Mouse (Mus musculus): Measurements from ENCODE around the gene Rtkn2.
"Not testable (repeated sequence)": the region's sequence is repeated elsewhere in the genome, so short reads cannot be mapped to it uniquely, and the experiment has no call there.

The Rtkn2 gene

DNA sequence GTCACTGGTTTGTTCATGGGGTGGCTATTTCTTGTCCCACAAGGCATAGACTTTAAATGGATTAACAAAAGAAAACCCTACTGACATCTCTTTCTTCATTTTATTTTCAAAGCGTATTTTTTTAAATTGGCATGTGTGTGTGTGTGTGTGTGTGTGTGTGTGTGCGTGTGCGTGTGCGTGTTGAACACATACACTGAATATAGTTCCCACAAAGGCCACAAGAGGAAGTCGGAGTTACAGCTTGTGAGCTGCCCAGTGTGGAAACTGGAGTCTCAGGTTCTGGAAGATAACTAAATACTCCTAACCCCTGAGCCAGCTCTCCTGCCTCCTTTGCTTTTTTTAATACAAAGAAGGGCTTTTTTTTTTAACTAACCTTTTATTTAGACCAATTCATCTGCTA lies 95.8 kb downstream of the Rtkn2 start:
- DNase-seq (ENCODE audit: low read depth, low spot score): no peak

DNA sequence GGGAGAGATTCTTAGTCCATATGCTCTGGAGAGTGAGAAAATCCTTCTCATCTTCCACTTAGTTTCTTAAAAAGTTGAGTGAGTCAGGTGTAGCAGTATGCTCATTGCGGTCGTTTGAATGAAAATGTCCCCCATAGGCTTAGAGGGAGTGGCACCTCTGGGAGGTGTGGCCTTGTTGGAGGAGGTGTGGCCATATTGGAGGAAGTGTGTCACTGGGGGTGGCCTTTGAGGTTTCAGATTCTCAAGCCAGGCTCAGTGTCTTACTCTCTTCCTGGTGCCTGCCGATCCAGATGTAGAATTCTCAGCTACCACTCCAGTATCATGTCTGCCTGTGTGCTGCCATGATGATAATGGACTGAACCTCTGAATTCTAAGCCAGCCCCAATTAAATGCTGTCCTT lies 99.3 kb downstream of the Rtkn2 start:
- DNase-seq (ENCODE audit: low read depth, low spot score): no peak

DNA sequence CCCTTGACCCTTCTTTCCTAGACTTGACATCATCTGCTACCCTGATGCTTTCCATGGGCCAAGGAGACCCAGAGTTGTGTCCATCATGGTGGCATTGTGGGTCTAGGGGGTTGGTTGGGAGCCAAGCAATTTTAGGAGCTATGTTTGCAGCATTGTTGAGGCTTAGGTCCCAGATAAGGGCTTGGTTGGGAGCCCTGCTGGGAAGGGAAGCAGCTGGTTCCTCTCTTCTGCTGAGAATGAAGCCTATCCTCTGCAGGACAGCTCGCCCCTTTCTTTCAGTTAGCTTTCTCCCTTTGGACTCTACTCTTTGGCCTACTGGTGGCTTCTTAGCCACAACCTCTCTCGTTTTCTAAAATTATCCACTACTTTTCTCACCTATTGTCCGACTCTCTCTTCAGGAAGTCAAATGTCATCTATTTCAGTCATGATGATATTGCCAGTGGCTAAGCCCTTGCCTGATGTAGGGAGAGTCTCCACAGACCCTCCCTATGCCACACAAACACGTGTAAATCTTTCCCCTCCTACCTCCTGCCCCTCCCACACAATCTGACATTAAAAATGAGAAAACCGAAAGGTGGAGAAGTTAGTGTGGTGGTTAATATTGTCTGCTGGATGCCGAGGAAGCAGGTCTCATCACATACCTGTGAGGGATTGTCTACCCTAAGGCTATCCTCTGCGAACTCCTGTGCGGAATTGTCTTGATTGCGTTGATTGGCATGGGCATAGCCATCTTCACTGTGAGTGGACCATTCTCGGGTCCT lies 100.7 kb downstream of the Rtkn2 start:
- no peak for DNase-seq (ENCODE audit: low read depth, low spot score)

DNA sequence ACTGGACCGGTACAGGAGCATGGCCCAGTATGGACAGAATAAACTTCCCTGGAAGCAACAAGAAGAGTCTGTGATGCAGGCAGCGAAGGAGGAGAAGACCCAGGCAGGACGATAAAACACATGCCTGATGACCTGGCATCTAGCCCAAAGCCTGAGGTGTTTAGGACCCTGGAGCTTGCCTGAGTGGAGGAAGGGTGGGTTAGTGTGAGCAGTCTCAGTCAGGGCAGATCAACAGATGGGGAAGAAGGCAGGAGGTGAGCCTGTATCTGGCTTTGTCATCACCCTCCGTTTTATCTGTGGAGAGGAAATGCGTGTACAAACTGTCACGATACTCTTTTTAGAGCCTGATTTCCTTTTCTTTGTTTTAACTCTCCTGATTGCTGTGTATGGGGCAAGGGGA lies 102.3 kb downstream of the Rtkn2 start:
- no peak for DNase-seq (ENCODE audit: low read depth, low spot score)

DNA sequence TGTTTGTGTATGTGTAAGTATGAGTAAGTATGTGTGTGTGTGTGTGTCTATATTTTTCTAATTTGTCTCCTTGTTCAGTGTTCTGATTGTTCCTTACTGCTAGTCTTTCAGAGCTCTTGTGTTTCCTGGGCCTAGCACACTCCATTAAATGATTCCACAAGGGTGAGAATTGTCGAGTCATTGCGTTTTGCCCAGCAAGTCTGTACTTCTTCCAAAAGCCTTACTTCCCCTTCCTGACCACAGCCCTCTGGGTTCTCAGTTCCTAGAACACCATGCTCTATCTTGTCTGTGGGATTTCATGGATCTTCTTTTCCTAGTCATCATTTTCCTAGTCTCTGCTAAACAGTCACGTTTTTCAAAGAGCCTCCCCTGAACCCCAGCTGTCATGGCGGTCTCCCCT lies 106.2 kb downstream of the Rtkn2 start:
- peak; percentile 21 for DNase-seq (ENCODE audit: low read depth, low spot score)

DNA sequence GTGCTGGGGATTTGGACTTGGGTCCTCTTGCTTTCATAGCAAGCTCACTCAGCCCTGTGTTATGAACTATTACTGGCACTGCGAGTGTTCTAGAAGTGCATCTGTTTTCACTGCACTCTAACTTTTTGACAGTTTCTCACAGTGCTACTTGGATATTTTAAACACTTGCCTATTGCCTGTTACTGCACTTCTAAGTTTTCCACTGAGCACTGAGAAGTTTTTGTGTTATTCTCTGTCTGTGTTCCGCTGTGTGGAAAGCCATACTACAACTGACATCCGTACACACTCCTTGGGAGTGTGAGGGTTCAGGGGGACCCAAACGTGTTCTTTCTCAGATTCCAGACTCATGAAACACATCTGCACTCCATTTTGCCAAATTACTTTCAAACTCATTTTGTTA lies 107.6 kb downstream of the Rtkn2 start:
- no peak for DNase-seq (ENCODE audit: low read depth, low spot score)

DNA sequence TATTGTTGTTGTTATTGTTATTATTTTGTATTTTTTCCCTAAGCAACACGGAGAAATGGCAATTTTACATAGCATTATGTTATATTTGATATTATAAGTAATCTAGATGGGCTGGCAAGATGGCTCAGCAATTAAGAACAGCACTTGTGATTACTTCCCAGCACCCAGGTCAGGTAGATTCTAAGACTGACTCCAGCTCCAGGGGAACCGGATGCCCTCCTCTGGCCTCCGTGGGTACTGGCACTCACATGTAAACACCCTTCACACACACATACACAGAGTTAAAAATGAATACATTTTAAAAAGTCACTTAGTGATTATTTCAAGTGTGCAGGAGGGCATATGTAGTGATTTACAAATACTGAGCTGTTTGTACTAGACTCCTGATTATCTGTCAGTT lies 108.4 kb downstream of the Rtkn2 start:
- no peak for DNase-seq (ENCODE audit: low read depth, low spot score)

DNA sequence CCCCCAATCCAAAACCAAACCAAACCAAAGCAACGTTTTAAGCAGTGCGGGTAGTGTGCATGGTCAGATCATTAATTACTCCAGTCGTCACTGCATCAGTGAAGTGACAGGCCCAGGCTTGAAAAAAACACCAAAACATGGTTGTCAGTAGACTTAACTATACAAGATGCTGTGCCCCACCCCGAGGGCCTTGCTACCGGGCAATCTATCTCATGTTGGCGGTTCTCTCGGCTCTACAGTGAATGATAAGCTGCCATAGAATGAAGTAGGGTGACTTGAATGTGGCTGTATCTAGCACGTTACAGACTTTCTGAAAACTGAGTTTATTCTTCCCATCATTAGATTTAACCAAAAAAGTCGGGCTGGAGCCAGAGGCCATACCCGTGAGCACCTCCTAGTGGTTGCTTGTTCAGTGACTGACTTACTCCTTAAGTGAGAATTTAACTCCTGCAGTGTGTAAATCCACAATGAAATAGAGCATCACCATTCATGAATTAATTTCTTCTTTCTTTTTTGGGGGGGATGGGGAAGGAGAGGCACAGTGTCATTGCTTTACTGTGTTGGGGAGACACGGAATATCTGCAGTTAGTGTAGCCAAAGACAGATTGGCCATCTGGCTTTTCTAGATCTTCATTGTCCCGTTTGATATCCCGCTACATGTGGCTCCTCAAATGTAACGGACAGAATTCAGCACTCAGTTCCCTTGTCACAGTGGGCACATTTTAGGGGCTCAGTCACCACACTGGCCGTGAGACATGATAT lies 110.2 kb downstream of the Rtkn2 start:
- DNase-seq (ENCODE audit: low read depth, low spot score): peak; percentile 42

DNA sequence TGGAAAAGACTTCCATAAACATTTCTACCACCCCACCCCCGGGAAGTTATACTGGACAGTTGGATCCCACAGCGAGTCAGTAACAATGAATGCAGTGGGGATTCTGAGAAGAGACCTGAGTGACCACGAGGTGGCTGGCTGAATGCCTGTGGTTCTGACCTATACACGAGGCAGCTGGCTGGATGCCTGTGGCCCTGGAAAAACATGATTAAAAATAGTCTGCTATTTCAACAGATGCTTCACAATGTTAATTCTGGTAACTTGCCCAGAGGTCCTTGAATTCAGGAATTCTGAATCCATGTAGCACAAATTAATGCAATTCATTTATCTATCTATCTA lies 110.8 kb downstream of the Rtkn2 start:
- DNase-seq (ENCODE audit: low read depth, low spot score): peak; percentile 83

DNA sequence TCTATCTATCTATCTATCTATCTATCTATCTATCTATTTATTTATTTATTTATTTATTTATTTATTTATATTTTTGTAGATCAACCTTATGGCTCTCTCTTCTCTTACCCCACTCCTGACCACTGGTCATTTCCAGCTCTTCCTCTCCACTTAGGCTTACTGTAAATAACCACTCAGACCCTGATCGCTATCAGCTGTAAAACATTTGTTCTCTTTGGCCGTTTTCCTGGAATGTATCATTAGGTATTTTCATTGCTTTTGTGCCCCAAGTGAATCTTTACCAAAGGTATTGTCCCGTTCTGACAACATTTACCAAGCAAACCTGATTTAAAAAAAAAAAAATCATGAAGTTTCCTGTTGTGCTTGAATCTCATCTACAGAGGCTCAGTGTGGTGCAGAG lies 111.2 kb downstream of the Rtkn2 start:
- DNase-seq (ENCODE audit: low read depth, low spot score): no peak

DNA sequence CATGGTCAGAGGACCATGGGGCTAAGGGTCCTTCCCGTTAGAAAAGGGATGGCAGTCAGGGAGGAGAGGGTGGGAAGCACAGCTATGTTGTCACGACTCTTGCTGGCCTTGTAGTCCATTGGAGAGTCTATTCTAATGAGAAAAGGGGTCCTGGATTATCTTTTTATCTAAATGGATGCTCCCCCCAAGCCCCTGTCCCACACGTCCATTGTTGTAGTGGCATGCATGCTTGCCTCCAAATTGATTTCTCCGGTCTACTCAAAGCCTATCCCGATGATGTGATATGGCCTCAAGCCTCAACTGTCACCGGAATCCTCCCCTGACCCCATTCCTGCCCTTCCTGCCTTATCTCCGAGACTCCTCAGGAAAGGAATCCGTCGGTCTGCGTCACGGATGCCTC lies 111.6 kb downstream of the Rtkn2 start:
- DNase-seq (ENCODE audit: low read depth, low spot score): no peak

DNA sequence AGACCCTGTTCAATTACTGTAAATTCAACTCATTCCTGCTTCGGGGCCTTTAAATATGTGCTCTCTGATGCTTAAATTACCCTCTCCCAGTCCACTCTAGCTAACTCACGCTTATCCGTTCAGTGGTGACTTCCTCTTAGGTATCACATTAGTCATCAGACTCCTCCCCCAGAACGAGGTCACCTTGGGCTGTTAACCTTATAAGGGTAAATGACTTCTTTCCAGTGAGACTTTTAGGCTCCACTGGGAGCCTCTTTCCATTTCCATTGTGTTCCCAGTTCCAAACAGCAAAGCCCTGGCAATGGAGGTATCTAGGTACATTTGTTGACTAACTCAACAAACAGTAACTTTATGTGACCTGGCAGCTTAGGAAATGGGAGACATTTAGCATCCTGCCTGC lies 112.5 kb downstream of the Rtkn2 start:
- DNase-seq (ENCODE audit: low read depth, low spot score): no peak

DNA sequence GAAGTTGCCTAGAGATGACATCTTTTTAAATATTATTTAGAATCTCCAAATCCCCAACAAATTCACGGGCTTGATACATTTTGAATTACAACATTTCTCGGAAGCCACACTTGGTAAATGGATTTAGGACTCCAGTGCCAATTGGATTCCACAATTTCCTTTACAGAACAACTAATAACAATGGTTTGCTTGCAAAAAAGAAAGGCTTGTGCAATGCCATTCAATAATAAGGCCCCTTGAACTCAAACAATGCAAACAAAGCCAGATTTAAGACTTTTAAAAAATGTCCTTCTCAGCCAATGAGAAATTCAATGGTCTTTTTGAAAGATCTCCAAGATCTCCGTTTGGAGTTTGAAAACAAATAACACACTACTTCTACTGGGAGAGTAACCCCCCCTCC lies 114.1 kb downstream of the Rtkn2 start:
- no peak for DNase-seq (ENCODE audit: low read depth, low spot score)

DNA sequence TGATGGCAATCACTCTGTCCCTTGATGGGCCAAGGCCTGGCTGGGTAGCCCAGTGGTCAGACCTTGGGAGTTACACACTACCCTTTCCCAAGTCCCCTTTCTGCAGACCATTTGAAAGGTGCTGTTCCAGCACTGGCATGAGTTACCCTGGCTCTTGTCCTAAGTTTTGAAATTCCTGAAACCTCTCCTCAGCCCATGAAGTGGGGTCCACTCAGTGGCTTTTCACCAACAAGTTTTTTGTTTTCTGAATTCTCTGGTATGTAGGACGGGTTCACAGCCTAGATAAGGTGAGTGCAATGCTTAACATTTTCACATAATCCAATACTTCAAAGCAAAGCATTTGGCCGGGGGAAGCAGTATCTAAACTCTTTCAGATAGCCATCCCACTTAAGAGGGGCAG lies 115.8 kb downstream of the Rtkn2 start:
- DNase-seq (ENCODE audit: low read depth, low spot score): no peak

DNA sequence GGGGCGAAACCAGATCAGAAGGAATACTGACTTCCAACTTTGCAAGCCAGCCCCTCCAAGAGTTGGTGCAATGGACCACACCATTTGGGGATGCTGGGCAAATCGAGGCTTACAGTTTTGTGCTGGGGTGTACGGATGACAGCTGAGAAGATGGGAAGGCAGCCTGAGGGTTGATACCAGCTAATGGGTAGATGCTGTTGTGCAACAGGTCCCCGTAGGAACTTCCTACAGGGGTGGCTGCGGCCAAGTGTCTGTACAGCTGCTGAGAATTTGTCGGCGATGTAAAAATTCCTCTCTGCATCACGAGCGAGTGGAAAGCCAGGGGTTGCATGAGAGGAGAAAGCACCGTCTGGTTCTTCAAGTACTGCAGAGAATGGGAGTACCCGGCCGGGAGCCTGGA lies 117.0 kb downstream of the Rtkn2 start:
- DNase-seq (ENCODE audit: low read depth, low spot score): no peak

DNA sequence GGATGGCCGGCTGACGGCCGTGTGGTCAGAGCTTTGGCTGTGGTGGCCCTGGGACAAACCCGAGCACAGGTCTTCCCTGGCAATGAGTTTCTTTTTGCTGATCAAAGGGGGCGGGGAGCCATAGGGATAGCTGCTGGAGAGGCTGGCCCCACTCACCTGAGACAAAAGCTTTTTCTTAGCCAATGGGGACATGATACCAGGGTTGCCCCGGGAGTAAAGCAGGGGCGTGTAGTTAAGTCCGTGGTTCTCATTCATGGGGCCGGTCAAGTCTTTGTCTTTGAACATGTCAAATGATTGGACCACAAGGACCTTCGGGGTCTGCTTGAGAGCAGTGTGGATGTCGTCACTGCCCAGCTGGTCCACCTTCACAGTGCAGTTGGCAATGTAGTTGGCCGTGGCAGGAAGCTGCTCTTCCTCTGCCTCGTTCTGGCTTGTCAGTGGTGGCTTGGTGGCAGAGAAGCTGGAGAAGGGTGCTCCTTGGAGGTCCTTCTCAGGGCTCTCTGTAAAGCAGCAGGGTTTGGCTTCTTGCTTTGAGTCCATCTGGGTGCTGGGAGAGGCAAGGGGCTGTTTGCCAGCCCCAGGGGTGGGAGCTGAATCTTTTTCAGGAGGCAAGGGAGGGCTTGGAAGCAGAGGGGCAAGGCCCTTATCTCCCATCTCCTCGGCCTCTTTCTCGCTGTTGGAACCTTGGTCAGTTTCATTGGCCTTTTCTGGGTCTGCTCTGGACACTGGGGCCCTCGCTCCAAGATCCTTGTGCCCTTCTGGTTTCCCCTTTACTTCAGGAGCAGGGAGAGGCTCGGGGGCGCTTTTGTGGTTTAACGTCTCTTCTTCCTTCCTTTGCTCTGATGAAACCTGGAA lies 118.7 kb downstream of the Rtkn2 start:
- DNase-seq (ENCODE audit: low read depth, low spot score): no peak

DNA sequence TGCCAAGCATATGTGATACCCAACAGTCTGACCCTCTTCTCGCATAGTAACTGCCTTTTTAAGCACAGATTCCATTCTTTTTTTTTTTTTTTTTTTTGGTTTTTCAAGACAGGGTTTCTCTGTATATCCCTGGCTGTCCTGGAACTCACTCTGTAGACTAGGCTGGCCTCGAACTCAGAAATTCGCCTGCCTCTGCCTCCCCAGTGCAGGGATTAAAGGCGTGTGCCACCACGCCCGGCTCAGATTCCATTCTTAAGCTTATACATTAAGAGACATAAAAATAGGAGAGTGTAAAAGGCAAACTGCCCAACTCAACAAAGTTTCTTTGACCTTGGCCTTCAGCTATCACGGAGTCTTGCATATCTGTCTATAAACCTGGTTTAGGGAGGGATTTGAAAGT lies 120.4 kb downstream of the Rtkn2 start:
- DNase-seq (ENCODE audit: low read depth, low spot score): not testable (repeated sequence)

DNA sequence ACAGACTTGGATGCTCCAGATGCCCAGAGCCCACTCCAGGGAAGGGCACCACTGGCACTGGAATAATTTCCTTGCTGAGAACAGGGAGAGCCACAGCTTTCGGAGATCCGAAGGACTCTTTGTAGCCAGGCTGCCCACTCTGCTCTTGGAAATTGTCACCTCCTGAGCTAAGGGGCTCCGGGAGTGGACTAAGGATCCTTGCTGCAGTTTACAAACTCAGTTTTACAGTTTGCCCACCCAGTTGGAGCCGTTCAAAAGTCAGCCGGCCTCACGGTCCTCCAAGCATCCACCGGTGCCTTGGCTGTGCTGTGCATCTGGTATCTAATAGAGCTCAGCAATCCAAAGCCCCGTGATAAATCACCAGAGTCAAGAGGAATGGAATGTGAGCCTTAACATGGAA lies 121.1 kb downstream of the Rtkn2 start:
- DNase-seq (ENCODE audit: low read depth, low spot score): no peak

DNA sequence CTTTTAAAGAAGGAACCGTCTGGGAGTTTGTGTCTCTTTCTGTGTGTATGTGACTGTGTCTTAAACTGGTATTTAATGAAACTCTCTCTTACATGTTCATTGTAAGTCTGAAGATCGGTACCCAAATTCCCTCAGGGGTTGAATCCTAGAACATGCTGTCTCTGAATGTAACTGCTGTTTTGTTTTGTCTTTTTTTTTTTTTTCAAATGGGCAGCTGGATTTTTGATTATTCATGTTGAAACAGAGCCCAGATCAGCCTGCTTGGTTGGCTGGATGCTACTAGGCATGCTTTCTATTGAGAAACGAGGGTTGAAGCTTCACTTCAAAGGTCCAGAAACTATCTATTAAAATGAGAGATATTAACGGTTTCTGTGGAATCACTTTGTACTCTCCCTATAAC lies 121.9 kb downstream of the Rtkn2 start:
- DNase-seq (ENCODE audit: low read depth, low spot score): peak; percentile 62

DNA sequence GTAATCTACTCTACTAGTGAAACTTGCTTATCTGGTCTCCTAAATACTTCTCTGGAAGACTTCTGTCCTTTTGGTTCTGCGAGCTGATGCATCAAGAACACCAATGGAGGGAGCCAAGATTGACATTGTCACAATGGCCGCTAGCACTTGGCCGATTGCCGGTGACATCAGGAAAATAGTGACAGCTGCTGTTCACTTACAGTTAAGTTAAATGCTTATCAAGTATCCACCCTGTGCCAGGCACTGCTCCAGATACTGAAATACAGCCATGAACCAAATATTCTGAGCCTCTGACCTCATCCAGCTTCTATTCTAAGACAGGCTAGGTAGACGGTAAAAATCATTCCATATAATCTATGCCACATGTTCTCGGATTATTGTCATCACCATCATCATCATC lies 123.2 kb downstream of the Rtkn2 start:
- no peak for DNase-seq (ENCODE audit: low read depth, low spot score)

DNA sequence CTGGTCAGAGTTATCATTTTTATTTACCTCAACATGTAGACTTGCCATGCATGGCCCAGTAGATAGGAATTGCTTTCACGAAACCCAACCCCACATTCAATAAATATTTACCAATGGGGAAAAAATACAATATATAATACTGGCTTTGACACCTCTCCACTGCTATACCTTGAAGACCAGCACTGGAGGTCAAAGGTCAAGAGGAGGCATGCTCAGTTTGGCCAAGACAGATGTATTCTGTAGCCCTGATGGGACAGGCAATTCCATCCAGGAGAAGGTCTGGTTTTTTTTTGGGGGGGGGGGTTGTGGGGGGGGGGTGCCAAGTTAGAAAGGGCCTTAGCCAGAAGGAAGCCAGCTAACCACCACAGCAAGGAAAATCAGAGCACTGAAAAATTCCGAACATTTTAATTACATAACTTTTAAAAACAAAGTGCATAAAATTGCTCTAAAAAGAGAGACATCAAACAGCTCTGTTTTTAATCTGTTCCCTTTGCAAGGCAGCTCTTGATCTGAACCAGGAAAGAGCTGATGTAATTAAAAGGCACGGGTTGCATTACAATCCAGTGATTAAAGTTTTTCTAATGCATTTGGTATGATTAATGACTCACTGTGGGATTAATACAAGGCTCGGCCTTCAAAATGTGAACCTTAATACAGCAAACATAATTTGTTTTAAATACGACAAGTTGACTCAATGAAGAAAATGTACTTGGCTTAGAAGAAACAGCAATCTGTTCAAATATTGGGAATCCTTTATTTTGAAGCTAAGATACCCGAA lies 123.9 kb downstream of the Rtkn2 start:
- DNase-seq (ENCODE audit: low read depth, low spot score): peak; percentile 23

DNA sequence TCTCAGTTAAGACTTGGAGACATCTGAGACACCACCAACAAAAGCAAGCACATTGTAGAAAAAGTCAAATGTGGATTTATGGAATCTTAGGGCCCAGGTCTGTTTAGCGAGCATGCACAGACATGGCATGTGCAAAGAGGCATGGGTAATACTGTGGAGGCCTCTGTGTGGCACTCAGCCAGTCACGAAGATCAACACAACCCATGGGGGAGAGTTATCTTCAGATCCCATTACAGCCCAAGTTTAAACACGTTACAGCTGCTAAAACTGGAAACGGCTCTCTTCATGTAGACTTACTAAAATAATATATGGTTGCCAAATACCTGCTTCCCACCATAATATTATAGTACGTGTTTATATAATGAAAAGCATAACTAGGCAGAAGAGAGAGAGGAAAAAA lies 124.6 kb downstream of the Rtkn2 start:
- DNase-seq (ENCODE audit: low read depth, low spot score): peak; percentile 56

Measured in brain, adult 2 months (tissue).